14 mouse cellular contexts compared by ENCODE assay signal in the genomic region with DNA sequence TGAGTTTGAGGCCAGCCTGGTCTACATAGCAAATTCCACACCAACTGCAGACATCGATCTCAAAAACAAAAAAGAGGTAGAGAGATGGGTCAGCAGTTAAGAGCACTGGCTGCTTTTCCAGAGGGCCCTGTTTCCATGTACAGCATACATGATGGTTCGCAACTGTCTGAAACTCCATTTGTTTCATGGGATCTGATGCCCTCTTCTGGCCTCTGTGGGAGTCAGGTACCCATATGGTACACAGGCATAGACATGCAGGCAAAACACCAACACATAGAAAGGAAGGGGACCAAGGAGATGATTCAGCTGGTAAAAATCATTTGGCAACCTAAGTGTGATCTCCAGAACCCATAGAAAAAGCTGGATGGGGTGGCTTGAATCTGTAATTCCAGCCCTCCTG. TPM values are rescaled to one million over a fixed set of nuclear protein-coding genes. Genes with fewer than 3 reads are reported as not detected.
A peak's percentile ranks its signal among the peaks of the same experiment; 100 is the strongest.
DNase-seq lines count a peak whose midpoint lies in the region; ATAC-seq and TF ChIP-seq lines count a peak whose summit lies in the region.
"Had no signal": no experiment of that assay in that cellular context is flagged by ENCODE, and none has a peak within 500 bp of the region (broad histone marks: within the 10 kb centered on the region; RNA-seq: fewer than 3 reads in every experiment).

No protein-coding gene starts in this region.

- TF ChIP-seq CTCF in heart, adult 2 months (IDR thresholded peaks at IDR 0.05), result peak; percentile 44
- peak; percentile 29; the same call in 1 of the 2 replicates for TF ChIP-seq CTCF in liver, embryonic 14.5 days (IDR thresholded peaks at IDR 0.05; ENCODE audit: low read depth)
- peak; percentile 17 to 57 (median 32); a peak in 3 of 6 replicates for TF ChIP-seq CTCF in MEL (IDR thresholded peaks at IDR 0.05 in 2 of 3, conservative IDR thresholded peaks at IDR 0.05 in 1 of 3; ENCODE audit: control insufficient read depth in 1 of 3, insufficient read depth in 1 of 3, low read depth in 2 of 3, low read length in 3 of 3, poor library complexity in 1 of 3, severe bottlenecking in 1 of 3)

- intact Hi-C loops in heart, adult 2 months (cut with DNase I), result no loop called here
- intact Hi-C loops in heart, postnatal 25 days (cut with DNase I), result no loop called here

- ATAC-seq in liver, embryonic 14.5 days (ENCODE audit: insufficient read depth), result no peak
- ATAC-seq in liver, embryonic 12.5 days, result no peak
- ATAC-seq in intestine, embryonic 15.5 days, result no peak

- H3K4me2 ChIP-seq in liver, embryonic 14.5 days (ENCODE audit: low read depth), result no peak overlapping the region
- H3K4me2 ChIP-seq in liver, embryonic 12.5 days, result no peak overlapping the region
- no peak overlapping the region for H3K4me2 ChIP-seq in intestine, embryonic 15.5 days (replicated peaks)
- H3K4me2 ChIP-seq: embryonic facial prominence, embryonic 15.5 days had no signal

- DNase-seq in heart, adult 2 months, result no peak
- DNase-seq in heart, postnatal 25 days (ENCODE audit: low spot score), result no peak
- no peak for DNase-seq in liver, embryonic 14.5 days (ENCODE audit: low read depth in 3 of 3, low spot score in 3 of 3)
- DNase-seq in MEL (ENCODE audit: low read depth, low spot score), result peak; percentile 50
- peak; percentile 39 for DNase-seq in induced T-regulatory cell, adult 2 months (ENCODE audit: low read depth)
- DNase-seq in adrenal gland, adult 18-20 months (ENCODE audit: low spot score in 2 of 2), result no peak
- DNase-seq: adrenal gland, postnatal 25 days had no signal

- no peak for TF ChIP-seq POLR2A in heart, adult 2 months (IDR thresholded peaks at IDR 0.05; ENCODE audit: insufficient read depth, low read depth, low read length)
- no peak for TF ChIP-seq POLR2A in MEL (IDR thresholded peaks at IDR 0.05; ENCODE audit: control insufficient read depth in 1 of 2, insufficient read depth in 1 of 2, low read depth in 1 of 2, low read length in 2 of 2, poor library complexity in 1 of 2)

- no peak overlapping the region for H3K9ac ChIP-seq in heart, adult 2 months (ENCODE audit: low read depth, low read length)
- no peak overlapping the region for H3K9ac ChIP-seq in liver, embryonic 14.5 days (replicated peaks)
- H3K9ac ChIP-seq in liver, embryonic 12.5 days, result no peak overlapping the region; the same call in 1 of the 2 replicates
- no peak overlapping the region for H3K9ac ChIP-seq in MEL (ENCODE audit: control insufficient read depth, low read depth, low read length, poor library complexity, severe bottlenecking)
- no peak overlapping the region for H3K9ac ChIP-seq in intestine, embryonic 15.5 days
- H3K9ac ChIP-seq: embryonic facial prominence, embryonic 15.5 days had no signal

- no peak for TF ChIP-seq EP300 in heart, adult 2 months (IDR thresholded peaks at IDR 0.05; ENCODE audit: insufficient read depth, low read depth, low read length)
- TF ChIP-seq EP300 in liver, embryonic 14.5 days (IDR thresholded peaks at IDR 0.05; ENCODE audit: low read depth), result no peak
- no peak for TF ChIP-seq EP300 in MEL (IDR thresholded peaks at IDR 0.05; ENCODE audit: low read depth in 1 of 2, low read length in 2 of 2)

- H3K27ac ChIP-seq in heart, adult 2 months, result no peak overlapping the region
- H3K27ac ChIP-seq in liver, embryonic 14.5 days, result no peak overlapping the region
- no peak overlapping the region for H3K27ac ChIP-seq in liver, embryonic 12.5 days
- H3K27ac ChIP-seq in MEL (ENCODE audit: control insufficient read depth, low read depth, low read length), result peak overlapping the region; percentile 54; the same call in 1 of the 2 replicates
- H3K27ac ChIP-seq in intestine, embryonic 15.5 days, result no peak overlapping the region
- H3K27ac ChIP-seq: embryonic facial prominence, embryonic 15.5 days had no signal

- H3K4me3 ChIP-seq in heart, adult 2 months, result no peak overlapping the region
- no peak overlapping the region for H3K4me3 ChIP-seq in liver, embryonic 14.5 days (ENCODE audit: insufficient read depth in 1 of 2, low read depth in 2 of 2, low read length in 2 of 2)
- H3K4me3 ChIP-seq in liver, embryonic 12.5 days, result no peak overlapping the region
- no peak overlapping the region for H3K4me3 ChIP-seq in MEL (ENCODE audit: control insufficient read depth in 1 of 2, insufficient read depth in 1 of 2, low read depth in 2 of 2, low read length in 2 of 2)
- H3K4me3 ChIP-seq in intestine, embryonic 15.5 days (replicated peaks), result no peak overlapping the region
- H3K4me3 ChIP-seq: embryonic facial prominence, embryonic 15.5 days had no signal

- H3K36me3 ChIP-seq in heart, adult 2 months (ENCODE audit: control insufficient read depth, insufficient read depth, low read length), result no peaks in the 10 kb centered on the region
- no peaks in the 10 kb centered on the region for H3K36me3 ChIP-seq in liver, embryonic 14.5 days (replicated peaks; ENCODE audit: control insufficient read depth, insufficient read depth, low read depth)
- no peaks in the 10 kb centered on the region for H3K36me3 ChIP-seq in liver, embryonic 12.5 days
- peaks cover 0 to 47% of the 10 kb centered on the region in 2 experiments; a peak in 2 of 4 replicates for H3K36me3 ChIP-seq in MEL (ENCODE audit: control insufficient read depth in 1 of 2, insufficient read depth in 2 of 2, low read length in 2 of 2)
- no peaks in the 10 kb centered on the region for H3K36me3 ChIP-seq in intestine, embryonic 15.5 days
- H3K36me3 ChIP-seq: embryonic facial prominence, embryonic 15.5 days had no signal

- no peaks in the 10 kb centered on the region for H3K27me3 ChIP-seq in heart, adult 2 months (ENCODE audit: control insufficient read depth, insufficient read depth, low read length)
- no peaks in the 10 kb centered on the region for H3K27me3 ChIP-seq in liver, embryonic 14.5 days (ENCODE audit: control insufficient read depth, insufficient read depth, low read length)
- H3K27me3 ChIP-seq in liver, embryonic 12.5 days (replicated peaks), result no peaks in the 10 kb centered on the region; the same call in 1 of the 2 replicates
- H3K27me3 ChIP-seq in MEL (ENCODE audit: control insufficient read depth in 1 of 2, insufficient read depth in 2 of 2, low read length in 2 of 2), result no peaks in the 10 kb centered on the region
- H3K27me3 ChIP-seq in intestine, embryonic 15.5 days (replicated peaks), result no peaks in the 10 kb centered on the region
- H3K27me3 ChIP-seq: embryonic facial prominence, embryonic 15.5 days had no signal

- H3K79me2 ChIP-seq in heart, adult 2 months (replicated peaks; ENCODE audit: control insufficient read depth, insufficient read depth, low read length), result no peaks in the 10 kb centered on the region
- peaks cover 14% of the 10 kb centered on the region; the same call in 1 of the 2 replicates for H3K79me2 ChIP-seq in MEL (ENCODE audit: control insufficient read depth, insufficient read depth, low read length, poor library complexity)

- H3K4me1 ChIP-seq in heart, adult 2 months (ENCODE audit: control insufficient read depth, insufficient read depth, low read length), result peaks cover 19% of the 10 kb centered on the region
- H3K4me1 ChIP-seq in liver, embryonic 14.5 days (replicated peaks; ENCODE audit: control insufficient read depth in 2 of 2, insufficient read depth in 2 of 2, low read length in 1 of 2), result peaks cover 30 to 49% of the 10 kb centered on the region in 2 experiments
- H3K4me1 ChIP-seq in liver, embryonic 12.5 days, result peaks cover 91% of the 10 kb centered on the region
- H3K4me1 ChIP-seq in MEL (ENCODE audit: control insufficient read depth in 1 of 2, insufficient read depth in 2 of 2, low read length in 2 of 2), result peaks cover 11 to 60% of the 10 kb centered on the region in 2 experiments
- peaks cover 50% of the 10 kb centered on the region for H3K4me1 ChIP-seq in intestine, embryonic 15.5 days (replicated peaks)

- H3K9me3 ChIP-seq in liver, embryonic 14.5 days (ENCODE audit: control insufficient read depth, low read length), result no peaks in the 10 kb centered on the region
- no peaks in the 10 kb centered on the region for H3K9me3 ChIP-seq in liver, embryonic 12.5 days (replicated peaks)
- no peaks in the 10 kb centered on the region for H3K9me3 ChIP-seq in MEL (replicated peaks; ENCODE audit: insufficient read depth, low read length)
- H3K9me3 ChIP-seq in intestine, embryonic 15.5 days, result no peaks in the 10 kb centered on the region
- H3K9me3 ChIP-seq: embryonic facial prominence, embryonic 15.5 days had no signal

- 84% methylated on average over 2 of the region's 2 CpGs for WGBS in heart, adult 2 months
- WGBS in liver, embryonic 14.5 days (ENCODE audit: insufficient replicate concordance), result 55% methylated on average over 2 of the region's 2 CpGs
- WGBS in liver, embryonic 12.5 days (ENCODE audit: insufficient replicate concordance), result 62% methylated on average over 2 of the region's 2 CpGs
- WGBS in intestine, embryonic 15.5 days, result 71% methylated on average over 2 of the region's 2 CpGs

- peak; percentile 40 for TF ChIP-seq RAD21 in MEL (IDR thresholded peaks at IDR 0.05; ENCODE audit: low read depth, low read length)

TF ChIP-seq in MEL, 35 proteins besides CTCF, POLR2A, EP300 and RAD21 (continues in another document):
- TF ChIP-seq UBTF (IDR thresholded peaks at IDR 0.05; ENCODE audit: borderline replicate concordance, insufficient read depth, low read depth, low read length), result no peak
- TF ChIP-seq MEF2A (IDR thresholded peaks at IDR 0.05; ENCODE audit: extremely low read depth, insufficient replicate concordance, low read depth, low read length, poor library complexity, severe bottlenecking), result no peak

RNA-seq across cellular contexts. Expression of gene Tex44, which starts 12.4 kb away (rescaled TPM):
- total RNA-seq in heart, adult 2 months (2021), result not detected
- polyA plus RNA-seq in heart, adult 2 months (2012; rRNA removed), result 0.12 and 0.18 TPM in 2 replicates
- not detected for total RNA-seq in heart, postnatal 25 days (2021)
- polyA plus RNA-seq in liver, embryonic 14.5 days (2012; rRNA removed), result not detected in 2 replicates
- polyA plus RNA-seq in liver, embryonic 14.5 days (2014; fragmentation: Nextera tagmentation; extraction: Ambion mirVana), result not detected in 2 replicates
- polyA plus RNA-seq in liver, embryonic 12.5 days (2016; fragmentation: Nextera tagmentation; extraction: Ambion mirVana), result not detected in 2 replicates
- not detected in 2 replicates for total RNA-seq in MEL (2012; rRNA removed)
- not detected for polyA plus RNA-seq in MEL (2012; ENCODE audit: insufficient read depth in 1 of 2, insufficient read length in 2 of 2, low read depth in 1 of 2, low replicate concordance in 2 of 2, missing spikeins in 1 of 2)
- polyA plus RNA-seq in intestine, embryonic 15.5 days (2015; fragmentation: Nextera tagmentation; extraction: Ambion mirVana), result not detected in 2 replicates
- not detected for total RNA-seq in adrenal gland, adult 18-20 months (2021)
- total RNA-seq: adrenal gland, postnatal 25 days; ES-E14; heart, adult 18-20 months; layer of hippocampus, adult 8-10 months; megakaryocyte progenitor cell, adult 5-6 weeks had no signal
- polyA plus RNA-seq: embryonic facial prominence, embryonic 15.5 days had no signal

RNA-seq across cellular contexts. Expression of gene Nmur1, which starts 12.5 kb away (rescaled TPM):
- not detected for total RNA-seq in heart, adult 2 months (2021)
- polyA plus RNA-seq in heart, adult 2 months (2012; rRNA removed), result not detected in 2 replicates
- not detected for total RNA-seq in heart, postnatal 25 days (2021)
- polyA plus RNA-seq in liver, embryonic 14.5 days (2012; rRNA removed), result not detected in 2 replicates
- not detected in 2 replicates for polyA plus RNA-seq in liver, embryonic 14.5 days (2014; fragmentation: Nextera tagmentation; extraction: Ambion mirVana)
- polyA plus RNA-seq in liver, embryonic 12.5 days (2016; fragmentation: Nextera tagmentation; extraction: Ambion mirVana), result 0.19 TPM in 1 of 2 replicates, not detected in the other
- not detected in 2 replicates for total RNA-seq in MEL (2012; rRNA removed)
- not detected for polyA plus RNA-seq in MEL (2012; ENCODE audit: insufficient read depth in 1 of 2, insufficient read length in 2 of 2, low read depth in 1 of 2, low replicate concordance in 2 of 2, missing spikeins in 1 of 2)
- 0.27 and 0.36 TPM in 2 replicates for polyA plus RNA-seq in intestine, embryonic 15.5 days (2015; fragmentation: Nextera tagmentation; extraction: Ambion mirVana)
- total RNA-seq in adrenal gland, adult 18-20 months (2021), result not detected
- total RNA-seq: adrenal gland, postnatal 25 days; heart, adult 18-20 months; layer of hippocampus, adult 8-10 months had no signal
- polyA plus RNA-seq: embryonic facial prominence, embryonic 15.5 days had no signal

Comparison
In these comparisons a context has a peak if more than half of its experiments do, and no peak if none do; other contexts are left out.
1. DNase-seq: peak in MEL (single experiment) and induced T-regulatory cell, adult 2 months (single experiment); none in heart, adult 2 months (0 of 2), heart, postnatal 25 days (single experiment), liver, embryonic 14.5 days (0 of 3) and adrenal gland, adult 18-20 months (0 of 2).
2. Peak in every context shown above with its lines, with median percentiles within 50 percentile points of each other: CTCF ChIP-seq.